Mouse (Mus musculus) hindbrain, embryonic 11.5 days (tissue): ENCODE results near the gene Sumo2. TPM values are rescaled to one million over a fixed set of nuclear protein-coding genes. Genes with fewer than 3 reads are reported as not detected.

Experiments used
- ATAC-seq: fragments of 200-750 bp; cut with Nextera tagmentation; 2 replicates; pipeline ENCODE4 v1.8.0; 2017; ENCODE audit warnings: mild to moderate bottlenecking, moderate TSS enrichment, moderate library complexity; ENCODE audit not compliant: low FRiP score
- DNase-seq: peaks from one replicate; pipeline ENCODE4 v3.0.0-alpha.2; 2015; ENCODE audit warnings: low spot score
- H3K27ac ChIP-seq: fragments of 300-500 bp; sonication (generic); 2 replicates; pipeline ENCODE4 v1.5.1; 2014; ENCODE audit warnings: mild to moderate bottlenecking, low read depth, low read length
- H3K27me3 ChIP-seq: fragments of 300-500 bp; sonication (generic); 2 replicates; pipeline ENCODE4 v1.6.1; 2014; ENCODE audit warnings: mild to moderate bottlenecking, low read length, moderate library complexity, mixed read lengths; ENCODE audit not compliant: control insufficient read depth, insufficient read depth
- H3K36me3 ChIP-seq: fragments of 300-500 bp; sonication (generic); 2 replicates; pipeline ENCODE4 v1.6.1; 2014; ENCODE audit warnings: mild to moderate bottlenecking, low read length, moderate library complexity, mixed read lengths; ENCODE audit not compliant: control insufficient read depth, insufficient read depth
- H3K4me1 ChIP-seq: fragments of 300-500 bp; sonication (generic); replicated peaks from 2 replicates; pipeline ENCODE4 v1.6.1; 2014; ENCODE audit warnings: low read length, mixed read lengths; ENCODE audit not compliant: control insufficient read depth, insufficient read depth
- H3K4me2 ChIP-seq: fragments of 300-500 bp; sonication (generic); replicated peaks from 2 replicates; pipeline ENCODE4 v1.6.1; 2014; ENCODE audit warnings: mild to moderate bottlenecking, low read depth, low read length
- H3K4me3 ChIP-seq: fragments of 300-500 bp; sonication (generic); 2 replicates; pipeline ENCODE4 v1.5.1; 2014; ENCODE audit warnings: low read depth, low read length
- H3K9ac ChIP-seq: fragments of 300-500 bp; sonication (generic); 2 replicates; pipeline ENCODE4 v1.6.1; 2014; ENCODE audit warnings: low read depth, low read length
- H3K9me3 ChIP-seq: fragments of 300-500 bp; sonication (generic); 2 replicates; pipeline ENCODE4 v1.6.1; 2016; ENCODE audit warnings: low read length; ENCODE audit not compliant: control insufficient read depth
- WGBS: fragments of 180-500 bp; shearing (Covaris S2); extraction: QIAGEN DNeasy Blood & Tissue Kit; methylation state at CpG from one replicate; pipeline ENCODE4 v1.1.7; 2014; 5-methylcytosine and 5-hydroxymethylcytosine counted together
- polyA plus RNA-seq: library from polyadenylated mRNA; unstranded; fragments of >200 nt; fragmentation: Nextera tagmentation; extraction: Ambion mirVana; gene quantifications from 2 replicates; pipeline ENCODE4 v1.2.1, GENCODE M21; 2014

The Sumo2 gene
- polyA plus RNA-seq, 1 experiment from 2014 or later = 1,523 TPM

DNA sequence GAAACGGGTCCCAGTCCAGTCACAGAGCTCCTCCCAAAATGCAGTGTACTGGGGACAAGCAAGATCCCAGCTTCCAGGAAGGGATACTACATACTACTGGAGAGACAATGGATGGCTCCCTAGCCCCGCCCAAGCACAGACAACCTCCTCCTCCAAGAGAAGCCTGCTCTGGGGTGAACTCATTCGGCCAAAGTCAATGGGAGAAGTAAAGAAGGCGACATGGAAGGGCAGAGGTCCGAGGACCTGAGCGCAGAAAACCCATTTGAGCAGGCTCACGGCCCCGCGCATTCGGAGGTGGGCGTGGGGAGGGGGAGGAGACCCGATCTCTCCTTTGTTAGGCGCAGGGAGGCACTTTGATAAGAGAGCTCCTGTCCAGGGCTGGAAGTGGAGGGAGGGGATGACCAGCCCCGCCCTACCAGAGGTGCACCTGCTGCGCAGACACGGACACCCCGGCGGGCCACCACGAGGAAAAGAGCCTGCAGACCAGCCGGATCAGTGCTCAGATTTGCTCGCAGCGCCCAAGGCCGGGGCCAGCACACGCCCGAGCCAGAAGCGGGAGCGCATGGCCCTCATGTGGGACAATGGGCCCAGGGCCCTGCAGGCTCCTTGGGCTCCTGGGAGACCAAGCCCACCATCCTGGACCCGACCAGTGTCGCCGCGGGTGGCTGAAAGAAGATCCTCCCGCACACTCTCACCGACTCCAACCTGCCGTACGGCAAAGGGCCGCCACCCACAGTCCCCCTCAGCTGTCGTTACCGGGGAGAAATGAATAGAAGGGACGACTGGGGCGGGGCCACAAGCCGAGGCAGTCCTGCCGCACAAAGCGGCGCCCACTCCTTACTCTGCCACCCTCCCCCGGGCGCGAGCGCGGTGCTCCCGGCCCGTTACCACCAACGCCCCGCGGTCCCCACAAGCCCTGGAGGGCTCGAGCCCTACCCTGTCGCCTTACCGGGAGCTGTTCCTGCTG is 22.5 kb downstream of the Sumo2 start:
- DNase-seq (peak; percentile 69), ATAC-seq (peak; percentile 50)
- Histone ChIP-seq H3K36me3 (no peaks in the 10 kb centered on the region), H3K27ac (peak overlapping the region; percentile 80), H3K9me3 (no peaks in the 10 kb centered on the region), H3K9ac (peak overlapping the region; percentile 99), H3K27me3 (no peaks in the 10 kb centered on the region), H3K4me1 (peaks cover 18% of the 10 kb centered on the region; the same call in 1 of the 2 replicates), H3K4me3 (peak overlapping the region; percentile 100), H3K4me2 (peak overlapping the region; percentile 88)
- WGBS = under 1% methylated on average over 57 of the region's 57 CpGs

DNA sequence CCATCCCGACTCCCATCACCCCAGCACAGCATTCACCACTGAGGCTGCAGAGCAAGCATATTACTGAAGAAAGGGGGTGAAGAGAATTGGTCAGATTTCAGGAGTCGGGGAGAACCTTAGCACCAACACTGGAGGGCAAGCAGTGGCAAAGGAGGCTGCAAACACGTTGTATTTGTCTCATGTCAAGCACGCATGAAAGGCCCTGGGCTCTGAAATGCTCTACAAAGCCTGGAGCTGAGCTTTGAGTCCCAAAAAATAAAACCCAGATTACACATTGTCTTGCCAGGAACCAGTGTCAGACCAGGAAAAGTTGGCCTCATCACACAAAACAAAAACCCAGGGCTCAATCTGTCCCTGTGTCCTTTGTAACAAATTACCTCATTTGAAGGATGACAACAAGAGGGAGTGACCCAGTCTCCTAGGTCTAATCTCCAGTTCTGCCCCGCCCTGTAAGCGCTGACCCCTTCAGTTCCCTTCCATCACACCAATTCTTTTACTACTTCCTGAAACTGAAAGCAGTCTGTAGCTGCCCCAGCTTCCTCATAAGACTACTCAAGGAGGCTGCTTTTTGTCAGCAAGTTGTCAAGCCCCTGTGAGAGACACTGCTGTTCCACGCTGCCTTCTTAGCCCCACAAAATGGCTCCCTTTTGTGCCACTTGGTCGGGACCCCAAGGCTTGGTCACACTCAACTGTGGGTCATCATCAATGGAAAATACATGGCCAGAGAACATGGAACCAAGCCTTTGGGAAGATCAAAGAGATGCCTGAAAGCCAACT is 23.5 kb downstream of the Sumo2 start:
- Histone ChIP-seq H3K4me2 (peak overlapping the region; percentile 88), H3K4me3 (peak overlapping the region; percentile 100), H3K27ac (peak overlapping the region; percentile 80), H3K9ac (peak overlapping the region; percentile 99), H3K4me1 (peaks cover 18% of the 10 kb centered on the region; the same call in 1 of the 2 replicates), H3K9me3 (no peaks in the 10 kb centered on the region), H3K27me3 (no peaks in the 10 kb centered on the region), H3K36me3 (no peaks in the 10 kb centered on the region)
- 27% methylated on average over 8 of the region's 8 CpGs for WGBS
- DNase-seq (peak; percentile 36), ATAC-seq (no peak)

DNA sequence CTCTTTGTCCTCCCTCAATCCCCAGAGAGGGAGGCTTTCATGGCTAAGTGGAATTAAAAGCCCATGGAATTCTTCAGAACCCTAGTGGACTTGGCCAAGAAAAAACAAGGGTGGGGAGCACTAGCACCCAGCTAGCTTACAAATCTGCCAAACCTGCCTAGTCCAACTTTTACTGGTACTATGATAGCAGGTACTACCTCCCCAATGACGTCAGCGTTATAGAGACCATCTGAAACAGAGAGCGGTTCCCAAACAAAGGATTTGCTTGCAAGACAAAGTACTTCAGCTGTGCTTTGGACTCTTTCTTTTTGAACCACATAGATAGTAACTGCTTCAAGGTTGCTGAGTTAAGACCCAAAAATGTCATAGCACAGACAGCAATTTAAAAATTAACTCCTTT is 24.1 kb downstream of the Sumo2 start:
- peak; percentile 34 for DNase-seq
- Histone ChIP-seq H3K36me3 (no peaks in the 10 kb centered on the region), H3K27ac (peak overlapping the region; percentile 80; the same call in 1 of the 2 replicates), H3K4me3 (peak overlapping the region; percentile 100), H3K4me1 (peaks cover 18% of the 10 kb centered on the region; the same call in 1 of the 2 replicates), H3K9ac (peak overlapping the region; percentile 99), H3K27me3 (no peaks in the 10 kb centered on the region), H3K4me2 (peak overlapping the region; percentile 88), H3K9me3 (no peaks in the 10 kb centered on the region)
- 45% methylated on average over 3 of the region's 3 CpGs for WGBS
- no peak for ATAC-seq

DNA sequence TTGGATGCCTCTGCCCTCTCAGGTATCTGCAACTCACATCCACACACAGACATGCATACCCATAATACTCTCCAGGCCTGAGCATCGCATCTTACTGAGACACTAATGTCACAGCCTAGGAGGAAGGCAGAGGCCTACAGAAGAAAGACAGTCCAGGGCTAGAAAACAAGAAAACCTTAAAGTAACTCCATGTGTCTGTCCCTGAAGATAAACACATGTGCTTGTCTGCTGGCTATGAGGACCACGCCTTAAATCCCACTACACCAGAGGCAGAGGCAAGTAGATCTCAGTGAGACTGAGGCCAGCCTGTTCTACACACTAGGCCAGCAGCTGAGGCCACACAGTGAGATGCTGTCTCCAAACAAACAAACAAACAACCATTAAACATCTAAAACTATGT is 25.0 kb downstream of the Sumo2 start:
- Histone ChIP-seq H3K4me1 (peaks cover 18% of the 10 kb centered on the region; the same call in 1 of the 2 replicates), H3K27me3 (no peaks in the 10 kb centered on the region), H3K9me3 (no peaks in the 10 kb centered on the region), H3K4me2 (peak overlapping the region; percentile 88), H3K4me3 (peak overlapping the region; percentile 100), H3K9ac (peak overlapping the region; percentile 99; the same call in 1 of the 2 replicates), H3K36me3 (no peaks in the 10 kb centered on the region), H3K27ac (no peak overlapping the region)
- DNase-seq (no peak), ATAC-seq (no peak)
- 76% methylated on average over 2 of the region's 2 CpGs for WGBS

DNA sequence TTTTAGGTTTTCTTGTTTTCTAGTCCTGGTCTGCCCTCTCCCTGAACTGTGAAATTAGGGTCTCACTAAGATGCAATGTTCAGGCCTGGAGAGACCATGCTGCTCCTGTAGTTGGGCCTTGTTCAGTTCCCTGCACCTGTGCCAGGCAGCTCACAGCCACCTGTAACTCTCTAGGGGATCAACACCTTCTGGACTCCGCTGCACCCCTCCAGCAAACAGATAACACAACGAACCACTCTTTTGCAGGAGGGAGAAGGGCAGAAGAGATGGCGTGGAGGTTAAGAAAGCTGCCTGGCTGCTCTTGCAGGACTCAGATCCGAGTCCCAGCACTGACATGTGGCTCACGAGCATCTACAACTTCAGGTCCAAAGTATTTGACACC is 25.6 kb downstream of the Sumo2 start:
- no peak overlapping the region for H3K9ac ChIP-seq
- no peak for ATAC-seq
- no peak overlapping the region for H3K27ac ChIP-seq

DNA sequence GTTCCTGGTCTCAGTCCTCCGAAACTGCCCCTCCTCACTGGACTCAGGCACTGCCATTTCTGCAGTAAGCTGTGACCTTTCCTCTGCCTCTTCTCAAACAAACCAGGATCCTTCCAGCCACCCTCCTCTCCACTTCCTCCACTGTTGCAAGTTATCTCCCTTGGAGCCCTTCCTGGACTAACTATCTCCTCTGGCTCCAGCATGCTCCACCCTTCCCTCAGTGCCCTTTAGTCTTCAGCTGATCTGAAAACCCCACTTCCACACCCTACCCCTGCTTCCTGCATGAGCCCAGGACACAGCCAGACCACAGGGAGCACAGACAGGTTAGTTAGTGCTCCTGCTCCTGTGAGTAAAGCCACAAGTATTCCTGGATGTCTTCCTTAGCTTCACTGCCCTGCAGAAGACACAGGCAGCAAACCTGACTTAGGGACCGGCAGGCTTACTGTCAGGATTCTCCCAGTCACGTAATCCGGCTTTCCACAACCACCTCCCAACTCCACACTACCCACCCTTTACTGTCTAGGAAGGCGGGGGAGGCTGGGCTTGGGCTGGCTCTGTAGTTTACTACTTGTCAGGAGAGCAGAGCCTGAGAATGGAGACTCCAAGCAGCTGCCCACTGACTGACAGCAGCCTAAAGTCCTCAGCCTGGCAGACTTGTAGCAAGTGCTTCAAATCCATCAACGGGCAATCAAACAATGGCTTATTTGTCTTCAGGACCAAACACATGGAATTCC is 26.1 kb downstream of the Sumo2 start:
- DNase-seq (no peak), ATAC-seq (no peak)
- WGBS = 59% methylated on average over 6 of the region's 6 CpGs
- Histone ChIP-seq H3K9me3 (no peaks in the 10 kb centered on the region), H3K9ac (no peak overlapping the region), H3K4me1 (peaks cover 18% of the 10 kb centered on the region; the same call in 1 of the 2 replicates), H3K27me3 (no peaks in the 10 kb centered on the region), H3K4me3 (peak overlapping the region; percentile 13; the same call in 1 of the 2 replicates), H3K36me3 (no peaks in the 10 kb centered on the region), H3K4me2 (peak overlapping the region; percentile 88), H3K27ac (0 out of 2 replicates have a peak overlapping the region, but pooled peaks have one; percentile 24)

More for the DNA sequence above, 25.6 kb downstream of the Sumo2 start:
- Histone ChIP-seq H3K27me3 (no peaks in the 10 kb centered on the region), H3K36me3 (no peaks in the 10 kb centered on the region), H3K4me2 (peak overlapping the region; percentile 88), H3K4me1 (peaks cover 18% of the 10 kb centered on the region; the same call in 1 of the 2 replicates), H3K9me3 (no peaks in the 10 kb centered on the region), H3K4me3 (peak overlapping the region; percentile 100)
- WGBS = 64% methylated on average over 5 of the region's 5 CpGs
- DNase-seq = no peak

DNA sequence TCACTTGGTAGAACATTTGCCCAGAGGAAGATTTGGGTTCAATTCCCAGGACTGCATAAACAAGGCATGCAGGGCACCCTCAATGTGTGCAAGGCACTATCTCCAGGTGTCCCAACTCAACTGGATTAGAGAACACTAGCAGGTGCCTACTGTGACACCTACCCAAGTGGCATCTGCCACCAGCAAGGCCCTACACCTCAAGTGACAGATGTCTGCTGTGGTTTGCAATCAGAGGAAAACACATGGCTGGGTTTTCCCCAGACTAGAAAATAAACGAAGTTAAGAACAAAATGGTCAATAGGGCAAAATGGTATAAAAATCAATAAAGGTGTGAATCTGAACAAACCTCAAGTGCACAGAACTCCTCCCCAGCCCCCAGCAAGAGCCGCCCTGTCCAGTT is 28.0 kb downstream of the Sumo2 start:
- no peaks in the 10 kb centered on the region for H3K9me3 ChIP-seq
- ATAC-seq (no peak), DNase-seq (no peak)
- H3K9ac ChIP-seq = no peak overlapping the region
- H3K4me3 ChIP-seq = no peak overlapping the region
- 86% methylated on average over 2 of the region's 2 CpGs for WGBS
- no peaks in the 10 kb centered on the region for H3K27me3 ChIP-seq
- H3K4me1 ChIP-seq = peaks cover 18% of the 10 kb centered on the region; the same call in 1 of the 2 replicates
- H3K4me2 ChIP-seq = no peak overlapping the region
- peaks cover under 1% of the 10 kb centered on the region; the same call in 1 of the 2 replicates for H3K36me3 ChIP-seq
- H3K27ac ChIP-seq = no peak overlapping the region

DNA sequence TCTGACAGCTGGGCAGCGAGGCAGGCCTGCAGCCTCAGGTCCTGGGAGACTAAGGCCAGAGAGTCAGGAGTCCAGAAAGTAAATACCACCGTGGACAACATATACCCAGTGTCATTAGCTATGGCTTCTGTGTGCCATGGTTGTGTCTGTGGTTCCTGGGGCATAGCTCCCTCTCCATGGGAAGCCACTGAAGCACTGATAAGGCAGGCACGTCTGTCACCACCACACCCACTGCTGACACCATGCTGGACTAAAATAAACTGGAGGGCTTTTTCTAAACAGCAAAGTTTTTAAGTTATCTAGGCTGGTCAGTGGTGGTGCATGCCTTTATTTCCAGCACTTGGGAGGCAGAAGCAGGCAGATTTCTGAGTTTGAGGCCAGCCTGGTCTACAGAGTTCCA is 29.5 kb downstream of the Sumo2 start:
- no peaks in the 10 kb centered on the region for H3K27me3 ChIP-seq
- WGBS = 75% methylated on average over 3 of the region's 3 CpGs
- peaks cover 17% of the 10 kb centered on the region; the same call in 1 of the 2 replicates for H3K4me1 ChIP-seq
- peaks cover 6% of the 10 kb centered on the region; the same call in 1 of the 2 replicates for H3K36me3 ChIP-seq
- no peak overlapping the region for H3K9ac ChIP-seq
- DNase-seq (no peak), ATAC-seq (no peak)
- no peaks in the 10 kb centered on the region for H3K9me3 ChIP-seq
- no peak overlapping the region for H3K4me2 ChIP-seq
- no peak overlapping the region for H3K4me3 ChIP-seq
- no peak overlapping the region for H3K27ac ChIP-seq
